Mouse (Mus musculus) forebrain, embryonic 15.5 days (tissue): ENCODE measurements around the gene Gpc6. TPM values are rescaled to one million over a fixed set of nuclear protein-coding genes. Genes with fewer than 3 reads are reported as not detected.
A peak's percentile ranks its signal among the peaks of the same experiment; 100 is the strongest.

Source experiments
- ATAC-seq: fragments of 200-750 bp; cut with Nextera tagmentation; replicated peaks from 2 replicates; pipeline ENCODE4 v1.8.0; 2017; ENCODE audit warnings: mild to moderate bottlenecking, moderate TSS enrichment, moderate library complexity
- H3K27ac ChIP-seq: fragments of 300-500 bp; sonication (generic); replicated peaks from 2 replicates; pipeline ENCODE4 v1.5.1; 2015; ENCODE audit warnings: mild to moderate bottlenecking, inconsistent platforms
- H3K27me3 ChIP-seq: fragments of 300-500 bp; sonication (generic); 2 replicates; pipeline ENCODE4 v1.6.1; 2015; ENCODE audit warnings: inconsistent platforms
- H3K36me3 ChIP-seq: fragments of 300-500 bp; sonication (generic); 2 replicates; pipeline ENCODE4 v1.6.1; 2015; ENCODE audit warnings: mild to moderate bottlenecking, inconsistent platforms
- H3K4me1 ChIP-seq: fragments of 300-500 bp; sonication (generic); 2 replicates; pipeline ENCODE4 v1.6.1; 2015; ENCODE audit warnings: inconsistent platforms
- H3K4me2 ChIP-seq: fragments of 300-500 bp; sonication (generic); replicated peaks from 2 replicates; pipeline ENCODE4 v1.6.1; 2015; ENCODE audit warnings: mild to moderate bottlenecking, inconsistent platforms
- H3K4me3 ChIP-seq: fragments of 300-500 bp; sonication (generic); 2 replicates; pipeline ENCODE4 v1.5.1; 2015; ENCODE audit warnings: mild to moderate bottlenecking, inconsistent platforms
- H3K9ac ChIP-seq: fragments of 300-500 bp; sonication (generic); replicated peaks from 2 replicates; pipeline ENCODE4 v1.6.1; 2015; ENCODE audit warnings: mild to moderate bottlenecking, inconsistent platforms
- H3K9me3 ChIP-seq: fragments of 300-500 bp; sonication (generic); 2 replicates; pipeline ENCODE4 v1.6.1; 2016; ENCODE audit warnings: inconsistent platforms
- WGBS: fragments of 180-500 bp; shearing (Covaris S2); methylation state at CpG from one replicate; pipeline ENCODE4 v1.1.7; 2015; ENCODE audit warnings: mixed read lengths; 5-methylcytosine and 5-hydroxymethylcytosine counted together
- polyA plus RNA-seq: library from polyadenylated mRNA; unstranded; fragments of >200 nt; fragmentation: Nextera tagmentation; extraction: Ambion mirVana; gene quantifications from 2 replicates; pipeline ENCODE4 v1.2.1, GENCODE M21; 2015

Gpc6 gene
- polyA plus RNA-seq, 1 experiment from 2014 or later: 18.3 TPM

DNA sequence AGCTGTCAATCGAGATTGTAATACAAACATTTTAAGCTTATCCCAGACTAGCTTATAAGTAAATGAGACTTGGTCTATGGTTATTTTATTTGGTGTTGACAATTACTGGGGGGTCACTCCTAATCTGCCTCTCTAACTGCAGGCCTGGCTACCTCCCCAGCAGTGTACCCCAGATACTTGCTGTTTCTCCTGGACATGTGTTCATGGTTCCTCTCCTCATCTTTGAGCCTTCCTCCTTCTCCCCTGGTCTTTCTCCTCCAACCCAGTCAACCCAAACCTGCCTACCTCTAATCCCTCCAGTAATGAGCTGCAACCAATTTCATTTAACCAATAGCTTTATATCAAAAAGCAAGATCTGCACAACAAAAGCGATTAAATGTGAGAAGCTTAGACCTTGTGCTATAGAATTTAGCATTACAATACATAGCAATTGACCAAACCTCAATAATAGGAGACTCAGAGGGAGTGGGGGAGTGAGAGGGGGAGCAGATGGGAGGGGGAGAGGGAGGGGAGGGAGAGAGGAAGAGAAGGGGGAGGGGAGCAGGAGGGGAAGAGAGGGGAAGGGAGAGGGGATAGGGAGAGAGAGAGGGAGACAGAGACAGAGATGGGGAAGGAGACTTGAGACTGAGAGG, 371.2 kb downstream of the Gpc6 start:
- Histone ChIP-seq H3K9me3 (no peaks in the 10 kb centered on the region), H3K9ac (no peak overlapping the region), H3K4me3 (no peak overlapping the region), H3K36me3 (no peaks in the 10 kb centered on the region), H3K4me2 (no peak overlapping the region), H3K4me1 (no peaks in the 10 kb centered on the region), H3K27me3 (no peaks in the 10 kb centered on the region), H3K27ac (no peak overlapping the region)
- no peak for ATAC-seq
- WGBS: 64% methylated on average over 2 of the region's 2 CpGs

DNA sequence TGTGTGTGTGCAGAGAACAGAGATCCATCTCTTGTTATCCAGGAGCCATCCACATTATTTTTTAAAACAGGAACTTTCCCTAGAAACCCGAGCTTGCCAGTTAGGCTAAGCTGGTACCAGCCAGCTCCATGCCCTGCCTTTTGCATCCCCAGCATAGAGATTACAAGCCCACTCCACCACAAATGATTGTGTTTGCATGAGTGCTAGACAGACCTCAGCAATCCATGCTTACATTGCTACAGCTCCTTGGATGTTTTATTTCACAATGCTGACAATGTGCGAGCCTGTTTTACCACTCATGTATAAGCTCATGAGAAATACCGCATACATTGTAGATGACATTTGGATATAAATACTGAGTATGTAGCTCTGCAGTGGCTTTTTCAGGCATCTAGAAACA, 375.9 kb downstream of the Gpc6 start:
- ATAC-seq: no peak; the same call in 1 of the 2 replicates
- H3K4me3 ChIP-seq: no peak overlapping the region
- H3K27me3 ChIP-seq: no peaks in the 10 kb centered on the region
- H3K4me2 ChIP-seq: no peak overlapping the region
- 84% methylated on average over 3 of the region's 3 CpGs for WGBS
- H3K9me3 ChIP-seq: no peaks in the 10 kb centered on the region
- H3K36me3 ChIP-seq: no peaks in the 10 kb centered on the region
- no peak overlapping the region for H3K27ac ChIP-seq
- no peaks in the 10 kb centered on the region for H3K4me1 ChIP-seq
- no peak overlapping the region for H3K9ac ChIP-seq

DNA sequence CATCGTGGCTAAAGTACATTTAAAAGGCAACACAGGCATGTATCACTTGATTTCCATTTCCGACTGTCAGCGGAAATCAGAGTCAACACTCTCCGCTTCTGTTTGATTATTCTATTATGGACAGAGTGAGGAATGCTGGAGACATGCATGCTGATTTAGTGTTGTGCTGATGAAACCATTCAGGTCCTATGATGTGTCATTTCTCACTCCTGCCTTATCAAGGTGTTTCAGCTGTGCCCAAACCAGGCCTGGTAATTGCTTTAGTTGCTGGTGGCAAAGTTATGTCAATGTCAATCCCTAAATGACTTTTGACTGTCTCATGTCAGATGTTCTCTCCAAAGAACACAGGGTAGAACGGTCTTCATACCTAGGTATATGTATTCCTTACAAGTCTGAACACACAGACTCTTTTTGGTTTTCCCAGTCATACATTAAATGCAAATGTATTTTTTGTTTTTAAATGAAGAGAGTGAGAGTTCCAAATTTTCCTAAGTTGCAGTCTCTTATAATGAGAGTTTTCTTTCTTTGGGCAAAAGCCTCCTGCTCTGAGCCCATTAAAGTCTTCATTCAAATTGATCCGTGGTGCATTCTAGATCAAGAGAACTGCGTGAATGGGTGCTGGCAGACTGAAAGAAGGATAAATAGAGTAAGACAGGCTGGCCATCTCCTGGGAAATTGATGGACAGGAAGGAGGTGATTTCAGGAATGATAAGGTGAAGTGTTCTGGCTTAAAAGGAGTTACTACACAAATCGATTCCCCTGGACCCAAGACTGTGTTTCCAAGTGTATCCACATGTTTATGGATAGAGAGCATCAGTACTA, 379.0 kb downstream of the Gpc6 start:
- Histone ChIP-seq H3K4me2 (no peak overlapping the region), H3K4me1 (no peaks in the 10 kb centered on the region), H3K27ac (no peak overlapping the region), H3K4me3 (no peak overlapping the region), H3K9ac (no peak overlapping the region), H3K9me3 (no peaks in the 10 kb centered on the region), H3K36me3 (no peaks in the 10 kb centered on the region), H3K27me3 (no peaks in the 10 kb centered on the region)
- ATAC-seq: no peak
- 66% methylated on average over 8 of the region's 8 CpGs for WGBS

DNA sequence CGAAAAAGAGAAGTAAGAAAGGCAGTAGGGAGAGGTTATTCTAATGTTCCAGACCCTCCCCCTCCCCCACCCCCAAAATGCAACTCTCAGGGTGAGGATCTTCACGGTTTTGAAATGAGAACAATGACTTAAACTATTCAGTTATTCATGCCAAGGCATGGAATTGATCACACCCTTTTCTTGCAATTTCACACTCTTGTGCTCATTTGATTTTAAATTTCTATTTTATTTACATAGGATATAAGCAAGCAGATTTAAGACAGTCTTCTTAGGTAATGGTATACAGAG, 379.6 kb downstream of the Gpc6 start:
- Histone ChIP-seq H3K4me3 (no peak overlapping the region), H3K9me3 (no peaks in the 10 kb centered on the region), H3K36me3 (no peaks in the 10 kb centered on the region), H3K27ac (no peak overlapping the region), H3K4me2 (no peak overlapping the region), H3K4me1 (no peaks in the 10 kb centered on the region), H3K9ac (no peak overlapping the region), H3K27me3 (no peaks in the 10 kb centered on the region)
- WGBS: 50% methylated on average over 2 of the region's 2 CpGs
- ATAC-seq: no peak

DNA sequence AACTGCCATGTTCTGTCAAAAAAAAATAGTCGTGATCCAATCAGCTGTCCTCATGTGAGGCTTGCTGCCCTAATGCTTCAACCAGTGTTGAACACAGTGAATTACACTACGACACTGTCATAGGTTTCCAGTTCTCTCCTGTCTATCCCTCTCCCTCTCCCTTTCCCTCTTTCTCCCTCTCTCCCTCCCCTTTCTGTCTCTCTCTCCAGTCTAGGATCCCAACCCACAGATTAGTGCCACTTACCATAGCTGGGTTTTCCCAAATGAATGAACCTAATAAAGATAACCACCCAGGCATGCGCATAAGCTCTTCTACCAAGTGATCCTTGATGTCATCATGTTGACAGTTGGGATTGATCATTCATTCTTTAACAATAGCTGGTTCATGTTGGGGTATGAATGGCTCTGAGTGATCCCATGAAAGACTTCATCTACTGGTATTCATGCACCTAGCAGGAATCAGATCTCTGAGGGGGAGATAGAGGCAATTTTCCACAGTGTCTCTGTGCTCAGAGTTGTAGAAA, 384.9 kb downstream of the Gpc6 start:
- Histone ChIP-seq H3K27me3 (no peaks in the 10 kb centered on the region), H3K9ac (no peak overlapping the region), H3K9me3 (no peaks in the 10 kb centered on the region), H3K4me1 (no peaks in the 10 kb centered on the region), H3K27ac (no peak overlapping the region), H3K36me3 (no peaks in the 10 kb centered on the region), H3K4me2 (no peak overlapping the region), H3K4me3 (no peak overlapping the region)
- ATAC-seq: no peak
- 71% methylated on average over 3 of the region's 3 CpGs for WGBS

DNA sequence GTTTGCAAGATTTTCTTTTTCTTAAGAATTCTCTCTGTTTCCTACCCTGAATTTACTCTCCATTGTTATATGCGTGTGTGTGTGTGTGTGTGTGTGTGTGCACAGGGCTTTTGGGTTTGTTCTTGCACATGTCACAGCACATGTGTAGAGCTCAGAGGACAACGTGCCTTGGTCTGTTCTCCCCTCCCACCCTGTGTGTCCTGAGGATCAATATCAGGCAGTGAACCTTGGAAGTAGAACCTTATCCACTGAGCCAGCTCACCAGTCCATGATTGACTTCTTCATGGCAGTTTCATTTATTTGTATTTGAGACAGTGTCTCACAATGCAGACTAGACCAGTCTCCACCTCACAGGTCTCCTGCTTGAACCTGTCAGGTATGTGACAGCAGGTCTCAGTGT, 399.1 kb downstream of the Gpc6 start:
- Histone ChIP-seq H3K9me3 (no peaks in the 10 kb centered on the region), H3K27ac (no peak overlapping the region), H3K4me1 (no peaks in the 10 kb centered on the region), H3K27me3 (no peaks in the 10 kb centered on the region), H3K4me3 (no peak overlapping the region), H3K36me3 (no peaks in the 10 kb centered on the region), H3K4me2 (no peak overlapping the region), H3K9ac (no peak overlapping the region)
- no peak for ATAC-seq
- 80% methylated on average over 2 of the region's 2 CpGs for WGBS

DNA sequence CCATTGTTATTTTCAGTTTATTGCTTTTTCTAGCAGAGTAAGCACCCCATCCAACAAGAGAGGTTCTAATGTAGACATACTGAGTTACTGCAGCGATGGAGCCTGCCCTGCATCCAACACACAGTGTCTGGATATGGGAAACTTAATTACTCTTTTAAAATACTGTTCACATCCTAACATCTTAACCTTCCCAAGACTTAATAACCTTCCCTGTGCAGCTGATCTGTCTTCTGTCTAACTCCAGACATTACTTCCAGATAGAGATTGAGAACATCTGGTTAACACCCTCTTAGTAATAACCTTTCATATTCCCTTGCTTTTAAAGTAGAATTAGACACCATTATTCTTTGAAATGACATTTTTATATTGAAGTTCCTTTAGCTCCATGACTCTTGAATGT, 407.1 kb downstream of the Gpc6 start:
- Histone ChIP-seq H3K9ac (no peak overlapping the region), H3K27me3 (no peaks in the 10 kb centered on the region), H3K4me2 (no peak overlapping the region), H3K4me3 (no peak overlapping the region), H3K9me3 (no peaks in the 10 kb centered on the region), H3K36me3 (no peaks in the 10 kb centered on the region), H3K4me1 (no peaks in the 10 kb centered on the region), H3K27ac (no peak overlapping the region)
- 91% methylated on average over 1 of the region's 1 CpGs for WGBS
- no peak for ATAC-seq

DNA sequence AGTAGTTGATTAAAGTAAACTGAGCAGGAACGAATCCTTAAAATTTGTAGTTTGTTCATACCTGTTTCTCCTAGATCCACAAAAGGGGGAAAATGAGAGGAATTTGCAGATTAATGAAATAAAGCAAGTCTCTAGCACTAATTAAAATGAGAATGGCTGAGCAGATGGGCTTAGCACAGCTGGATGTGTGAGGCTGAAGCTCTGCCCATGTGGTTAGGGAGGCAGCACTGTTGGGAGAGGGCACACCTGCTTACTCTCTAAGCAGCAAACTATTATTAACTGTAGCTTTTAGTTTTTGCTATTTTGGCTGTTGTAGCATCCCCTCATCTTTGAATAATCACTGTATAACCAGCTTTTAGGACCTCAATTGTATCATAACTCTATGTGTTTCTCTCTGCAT, 412.2 kb downstream of the Gpc6 start:
- no peak for ATAC-seq
- WGBS: 25% methylated on average over 1 of the region's 1 CpGs
- no peak overlapping the region for H3K4me3 ChIP-seq
- no peaks in the 10 kb centered on the region for H3K27me3 ChIP-seq
- no peak overlapping the region for H3K27ac ChIP-seq
- no peaks in the 10 kb centered on the region for H3K4me1 ChIP-seq
- no peak overlapping the region for H3K9ac ChIP-seq
- no peak overlapping the region for H3K4me2 ChIP-seq
- H3K9me3 ChIP-seq: no peaks in the 10 kb centered on the region
- H3K36me3 ChIP-seq: no peaks in the 10 kb centered on the region

DNA sequence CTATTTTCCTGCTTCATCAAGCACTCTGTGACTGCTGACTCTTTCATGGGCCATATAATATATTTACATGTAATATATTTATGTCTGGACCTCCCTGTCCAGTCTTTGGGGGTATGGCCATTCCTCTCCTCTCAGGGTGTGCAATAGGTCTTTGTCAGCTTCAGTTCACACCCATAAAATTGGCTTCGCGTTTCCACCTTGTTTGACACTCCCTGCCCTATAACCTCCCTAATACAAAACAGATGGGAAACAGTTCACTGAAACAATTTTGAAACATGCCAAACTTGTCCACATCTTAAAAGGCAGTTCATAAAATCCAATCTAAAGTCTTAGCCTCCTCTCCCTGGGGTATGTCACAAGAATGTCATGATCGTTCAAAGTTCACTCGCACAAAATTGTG, 415.4 kb downstream of the Gpc6 start:
- H3K4me3 ChIP-seq: no peak overlapping the region
- no peaks in the 10 kb centered on the region for H3K9me3 ChIP-seq
- H3K9ac ChIP-seq: no peak overlapping the region
- H3K36me3 ChIP-seq: no peaks in the 10 kb centered on the region
- H3K27ac ChIP-seq: no peak overlapping the region
- no peak for ATAC-seq
- 94% methylated on average over 4 of the region's 4 CpGs for WGBS
- no peaks in the 10 kb centered on the region for H3K27me3 ChIP-seq
- no peaks in the 10 kb centered on the region for H3K4me1 ChIP-seq
- H3K4me2 ChIP-seq: no peak overlapping the region

DNA sequence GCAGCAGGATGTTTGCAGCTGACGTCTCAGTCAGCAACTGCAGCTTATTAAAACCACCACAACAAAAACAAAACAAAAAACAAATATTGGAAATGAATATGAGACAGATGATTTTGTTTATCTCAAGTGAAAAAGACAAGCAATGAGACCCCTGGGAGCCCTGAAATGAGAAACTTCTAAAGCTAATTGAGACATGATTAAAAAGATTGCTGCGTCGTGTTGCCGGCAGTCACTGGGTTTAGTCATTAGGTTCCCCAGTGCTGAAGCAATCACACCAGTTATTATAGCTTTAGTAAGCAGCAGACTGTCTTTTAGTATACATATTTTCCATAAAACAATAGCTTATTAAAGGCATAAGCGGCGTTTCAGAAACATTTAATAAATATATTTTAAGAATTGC, 419.4 kb downstream of the Gpc6 start:
- Histone ChIP-seq H3K4me2 (no peak overlapping the region), H3K27ac (no peak overlapping the region), H3K9me3 (no peaks in the 10 kb centered on the region), H3K4me1 (0 out of 2 replicates have a peak, but pooled peaks cover 9% of the 10 kb centered on the region), H3K4me3 (no peak overlapping the region), H3K9ac (no peak overlapping the region), H3K36me3 (no peaks in the 10 kb centered on the region), H3K27me3 (no peaks in the 10 kb centered on the region)
- no peak for ATAC-seq
- WGBS: 67% methylated on average over 6 of the region's 6 CpGs

DNA sequence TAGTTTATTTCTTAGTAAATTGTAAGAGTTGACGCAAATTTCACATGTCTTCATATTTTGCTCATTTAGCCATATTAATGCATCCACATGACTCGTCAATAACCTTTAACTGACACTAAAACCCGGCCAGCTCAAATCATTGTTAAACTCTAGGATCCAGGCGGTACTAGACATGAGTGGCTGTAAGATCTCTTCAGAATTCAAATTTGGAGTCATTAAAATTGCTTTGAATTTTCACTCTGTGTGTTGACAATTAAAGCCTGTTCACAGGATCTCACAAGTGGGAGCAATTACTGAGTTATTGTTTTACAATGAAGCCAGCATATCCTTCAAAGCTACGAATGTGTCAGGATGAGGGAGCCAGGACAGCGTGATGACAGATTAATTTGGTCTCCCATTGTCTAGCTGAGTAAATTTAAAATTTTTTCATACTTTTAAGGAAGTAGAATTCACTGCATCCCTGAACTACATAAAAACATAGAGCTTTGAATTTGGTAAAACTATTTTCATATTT, 421.3 kb downstream of the Gpc6 start:
- Histone ChIP-seq H3K27me3 (no peaks in the 10 kb centered on the region), H3K36me3 (no peaks in the 10 kb centered on the region), H3K9me3 (no peaks in the 10 kb centered on the region), H3K4me3 (no peak overlapping the region), H3K27ac (no peak overlapping the region), H3K9ac (no peak overlapping the region), H3K4me1 (0 out of 2 replicates have a peak, but pooled peaks cover 9% of the 10 kb centered on the region), H3K4me2 (no peak overlapping the region)
- peak; percentile 60 for ATAC-seq
- WGBS: 52% methylated on average over 6 of the region's 6 CpGs

DNA sequence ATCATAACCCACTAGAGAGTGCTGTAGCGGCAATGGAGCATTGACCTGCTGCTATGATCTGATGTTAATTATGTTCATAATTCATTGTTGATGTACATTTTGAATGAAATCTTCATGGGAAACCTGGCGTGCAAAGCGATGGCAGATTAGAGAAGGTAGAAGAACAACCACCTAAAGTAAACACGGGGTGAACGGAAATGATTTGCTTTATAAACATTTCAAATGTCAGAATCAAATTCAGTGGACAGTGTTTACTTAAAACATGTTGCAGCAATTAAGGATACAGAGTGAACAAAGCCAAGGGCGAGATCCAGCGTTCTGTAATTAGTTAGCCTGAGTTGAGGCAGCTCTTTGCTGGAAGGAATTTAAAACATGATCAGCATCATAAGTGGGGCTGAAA, 426.2 kb downstream of the Gpc6 start:
- Histone ChIP-seq H3K4me3 (no peak overlapping the region), H3K27me3 (no peaks in the 10 kb centered on the region), H3K9me3 (no peaks in the 10 kb centered on the region), H3K9ac (no peak overlapping the region), H3K4me1 (0 out of 2 replicates have a peak, but pooled peaks cover 4% of the 10 kb centered on the region), H3K27ac (no peak overlapping the region), H3K4me2 (no peak overlapping the region), H3K36me3 (no peaks in the 10 kb centered on the region)
- WGBS: 69% methylated on average over 7 of the region's 7 CpGs
- ATAC-seq: no peak
